Mouse (Mus musculus) olfactory bulb, adult 2 months (tissue): ENCODE measurements at regions not wholly inside any gene's neighbourhood (a gene's known extent, or its start where the extent isn't known, plus 50 kb on each side); places are given as distances from the start of the nearest gene placed in this dataset.

ENCODE experiments used
- CTCF ChIP-seq: fragments of 200-500 bp; IDR thresholded peaks from 2 replicates; pipeline ENCODE4 v1.5.1; 2012; ENCODE audit warnings: low read depth, mild to moderate bottlenecking, low read length, moderate library complexity; ENCODE audit not compliant: insufficient read depth
- POLR2A ChIP-seq: fragments of 200-500 bp; IDR thresholded peaks from 2 replicates; pipeline ENCODE4 v1.6.1; 2012; ENCODE audit warnings: mild to moderate bottlenecking, low read depth, low read length, moderate library complexity; ENCODE audit not compliant: insufficient read depth

DNA sequence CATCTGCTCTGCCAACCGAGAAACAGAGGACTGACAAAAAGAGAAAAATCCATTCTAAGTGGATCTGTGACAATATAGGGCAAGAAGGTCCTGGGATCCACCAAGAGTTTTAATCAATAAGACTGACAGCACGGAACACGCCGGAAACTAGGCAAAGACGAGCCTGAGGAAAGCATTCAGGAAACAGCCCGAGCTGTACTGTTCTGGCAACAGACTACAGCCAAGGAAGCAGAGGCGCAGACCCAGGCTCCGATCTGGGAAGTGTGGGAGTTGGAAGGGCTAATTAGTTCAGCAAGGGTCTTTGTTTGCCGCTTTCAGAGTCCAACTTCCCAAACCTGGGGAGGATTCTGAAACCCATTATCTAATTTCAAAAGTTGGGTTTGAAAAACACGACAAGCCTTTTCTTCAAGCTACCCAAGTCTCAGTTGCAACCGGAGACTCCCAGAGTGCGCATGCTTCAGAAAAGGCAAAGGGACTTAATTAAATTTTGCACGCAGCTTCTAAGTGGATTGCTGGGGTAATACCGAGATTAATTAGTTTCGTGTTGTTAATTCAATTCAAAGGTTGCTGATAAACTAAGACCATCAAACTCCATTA lies 317.4 kb downstream of the Nedd1 start:
- TF ChIP-seq CTCF (no peak), POLR2A (no peak)
